Mouse (Mus musculus) intestine, postnatal 0 days (tissue): ENCODE results near the gene Rnf220. TPM values are rescaled to one million over a fixed set of nuclear protein-coding genes. Genes with fewer than 3 reads are reported as not detected.

Source experiments
- ATAC-seq: fragments of 200-750 bp; cut with Nextera tagmentation; 2 replicates; pipeline ENCODE4 v1.8.0; 2017; ENCODE audit warnings: mild to moderate bottlenecking, moderate TSS enrichment, moderate library complexity
- H3K27ac ChIP-seq: fragments of 300-500 bp; sonication (generic); 2 replicates; pipeline ENCODE4 v1.5.1; 2014; ENCODE audit warnings: mild to moderate bottlenecking, low read depth, low read length, moderate library complexity
- H3K27me3 ChIP-seq: fragments of 300-500 bp; sonication (generic); replicated peaks from 2 replicates; pipeline ENCODE4 v1.6.1; 2014; ENCODE audit warnings: low read length, mixed read lengths; ENCODE audit not compliant: control insufficient read depth, insufficient read depth
- H3K36me3 ChIP-seq: fragments of 300-500 bp; sonication (generic); 2 replicates; pipeline ENCODE4 v1.6.1; 2014; ENCODE audit warnings: mild to moderate bottlenecking, moderate library complexity; ENCODE audit not compliant: control insufficient read depth, insufficient read depth
- H3K4me1 ChIP-seq: fragments of 300-500 bp; sonication (generic); replicated peaks from 2 replicates; pipeline ENCODE4 v1.6.1; 2014; ENCODE audit warnings: antibody characterized with exemption, low read length, mixed read lengths; ENCODE audit not compliant: control insufficient read depth, insufficient read depth
- H3K4me2 ChIP-seq: fragments of 300-500 bp; sonication (generic); replicated peaks from 2 replicates; pipeline ENCODE4 v1.6.1; 2014; ENCODE audit warnings: low read depth, mild to moderate bottlenecking, moderate library complexity
- H3K4me3 ChIP-seq: fragments of 300-500 bp; sonication (generic); 2 replicates; pipeline ENCODE4 v1.5.1; 2014; ENCODE audit warnings: low read depth, low read length
- H3K9ac ChIP-seq: fragments of 300-500 bp; sonication (generic); 2 replicates; pipeline ENCODE4 v1.6.1; 2014; ENCODE audit warnings: mild to moderate bottlenecking, low read depth, low read length
- H3K9me3 ChIP-seq: fragments of 300-500 bp; sonication (generic); 2 replicates; pipeline ENCODE4 v1.6.1; 2016; ENCODE audit warnings: mixed run types; ENCODE audit not compliant: control insufficient read depth
- CTCF ChIP-seq: sonication (generic); IDR thresholded peaks from 2 replicates; pipeline ENCODE4 v1.5.1; 2016; ENCODE audit warnings: low read depth, mild to moderate bottlenecking, control low read depth, antibody characterized with exemption, moderate library complexity
- WGBS: fragments of 180-500 bp; shearing (Covaris S2); extraction: QIAGEN DNeasy Blood & Tissue Kit; methylation state at CpG from one replicate; pipeline ENCODE4 v1.1.7; 2014; 5-methylcytosine and 5-hydroxymethylcytosine counted together
- polyA plus RNA-seq: library from polyadenylated mRNA; unstranded; fragments of >200 nt; fragmentation: Nextera tagmentation; extraction: Ambion mirVana; gene quantifications from 2 replicates; pipeline ENCODE4 v1.2.1, GENCODE M21; 2015

The Rnf220 gene
- polyA plus RNA-seq, 1 experiment from 2014 or later, result 35.9 TPM

GRCm38 (mm10) chr4:117277687-117278086, 219.2 kb downstream of the Rnf220 start:
- Histone ChIP-seq H3K27me3 (no peaks in the 10 kb centered on the region), H3K4me2 (no peak overlapping the region), H3K9ac (no peak overlapping the region), H3K4me3 (no peak overlapping the region), H3K36me3 (peaks cover 87% of the 10 kb centered on the region), H3K9me3 (no peaks in the 10 kb centered on the region), H3K27ac (no peak overlapping the region), H3K4me1 (peaks cover 5% of the 10 kb centered on the region; the same call in 1 of the 2 replicates)
- no peak for TF ChIP-seq CTCF
- no peak for ATAC-seq
- 81% methylated on average over 7 of the region's 7 CpGs for WGBS

DNA sequence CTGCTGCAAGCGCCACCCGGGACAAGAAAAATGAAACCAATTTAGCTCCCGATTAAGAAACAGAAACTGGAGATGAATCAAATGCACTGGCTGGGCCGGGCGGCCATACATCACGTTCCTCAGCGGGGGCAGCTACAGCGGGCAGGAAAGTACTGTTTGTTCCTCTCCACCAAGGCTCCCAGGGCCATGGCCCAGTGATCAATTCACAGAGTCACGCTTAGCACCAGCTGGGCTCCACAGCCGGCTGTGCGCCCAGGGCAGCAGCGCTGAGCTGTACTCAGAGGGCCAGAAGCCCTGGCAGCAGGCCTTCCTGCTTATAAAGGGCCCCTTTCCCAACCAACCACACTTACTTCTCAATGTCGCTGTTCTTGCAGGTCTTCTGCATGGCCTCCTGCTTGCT, 219.8 kb downstream of the Rnf220 start:
- no peak for ATAC-seq
- Histone ChIP-seq H3K36me3 (peaks cover 87% of the 10 kb centered on the region), H3K9me3 (no peaks in the 10 kb centered on the region), H3K27me3 (no peaks in the 10 kb centered on the region), H3K4me3 (no peak overlapping the region), H3K9ac (no peak overlapping the region), H3K4me2 (no peak overlapping the region), H3K27ac (no peak overlapping the region), H3K4me1 (peaks cover 9% of the 10 kb centered on the region)
- TF ChIP-seq CTCF, result no peak
- WGBS, result 83% methylated on average over 13 of the region's 13 CpGs

DNA sequence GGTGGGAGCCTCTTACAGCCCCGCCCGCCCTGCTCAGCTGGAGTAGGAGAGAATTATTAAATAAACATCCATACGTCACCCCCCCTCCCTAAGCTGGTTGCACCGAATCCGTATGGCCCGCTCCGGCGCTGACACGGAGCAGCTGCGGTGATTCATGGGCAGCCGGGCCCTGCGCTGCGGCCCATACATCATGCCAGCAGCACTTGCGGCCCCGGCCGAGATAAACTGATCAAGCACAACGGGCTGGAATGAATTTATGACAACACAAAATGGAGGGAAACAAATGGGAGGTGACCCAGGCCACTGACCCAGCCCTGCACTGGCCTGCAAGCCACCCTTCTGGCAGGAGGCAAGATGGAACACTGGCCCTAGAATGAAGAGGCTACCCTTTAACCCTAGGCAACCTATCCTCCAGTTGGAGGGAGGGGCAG, 220.6 kb downstream of the Rnf220 start:
- peaks cover 12% of the 10 kb centered on the region for H3K4me1 ChIP-seq
- H3K4me2 ChIP-seq, result no peak overlapping the region
- no peaks in the 10 kb centered on the region for H3K9me3 ChIP-seq
- TF ChIP-seq CTCF, result no peak
- H3K9ac ChIP-seq, result no peak overlapping the region
- H3K27me3 ChIP-seq, result no peaks in the 10 kb centered on the region
- 59% methylated on average over 17 of the region's 17 CpGs for WGBS
- ATAC-seq, result no peak
- H3K27ac ChIP-seq, result no peak overlapping the region
- no peak overlapping the region for H3K4me3 ChIP-seq
- H3K36me3 ChIP-seq, result peaks cover 87% of the 10 kb centered on the region

GRCm38 (mm10) chr4:117274720-117275119, 222.1 kb downstream of the Rnf220 start:
- ATAC-seq, result no peak
- peak overlapping the region; percentile 21; the same call in 1 of the 2 replicates for H3K27ac ChIP-seq
- peaks cover 12% of the 10 kb centered on the region for H3K4me1 ChIP-seq
- no peaks in the 10 kb centered on the region for H3K9me3 ChIP-seq
- no peak overlapping the region for H3K9ac ChIP-seq
- no peak for TF ChIP-seq CTCF
- no peaks in the 10 kb centered on the region for H3K27me3 ChIP-seq
- peaks cover 72% of the 10 kb centered on the region for H3K36me3 ChIP-seq
- no peak overlapping the region for H3K4me3 ChIP-seq
- H3K4me2 ChIP-seq, result no peak overlapping the region
- 94% methylated on average over 4 of the region's 4 CpGs for WGBS

DNA sequence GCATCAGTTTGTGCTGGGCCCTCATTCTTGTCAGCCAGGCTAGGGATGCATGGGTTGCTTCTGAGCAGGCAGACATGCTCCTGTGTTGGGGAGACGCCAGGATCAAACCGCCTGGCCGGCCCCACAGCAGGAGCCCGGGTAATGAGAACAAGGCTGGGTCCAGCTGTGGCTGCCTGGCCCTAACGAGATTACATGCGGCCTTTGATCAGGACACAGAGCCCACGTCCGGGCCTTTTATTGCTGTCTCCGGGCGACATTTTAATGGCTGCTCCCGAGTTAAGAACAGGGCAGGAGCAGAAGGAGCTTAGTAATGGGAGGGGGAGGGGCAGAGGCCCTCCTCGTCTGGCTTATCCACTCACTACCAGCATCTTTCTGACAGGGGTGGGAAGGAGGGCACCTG, 224.4 kb downstream of the Rnf220 start:
- Histone ChIP-seq H3K27ac (peak overlapping the region; percentile 57), H3K4me2 (no peak overlapping the region; the same call in 1 of the 2 replicates), H3K27me3 (no peaks in the 10 kb centered on the region), H3K9ac (no peak overlapping the region), H3K4me1 (peaks cover 12% of the 10 kb centered on the region), H3K36me3 (peaks cover 50% of the 10 kb centered on the region), H3K9me3 (no peaks in the 10 kb centered on the region), H3K4me3 (no peak overlapping the region)
- 9% methylated on average over 12 of the region's 12 CpGs for WGBS
- peak; percentile 64 for ATAC-seq
- no peak for TF ChIP-seq CTCF

GRCm38 (mm10) chr4:117270278-117270677, 226.6 kb downstream of the Rnf220 start:
- 12% methylated on average over 6 of the region's 6 CpGs for whole genome bisulfite sequencing
- peaks cover 12% of the 10 kb centered on the region for H3K4me1 ChIP-seq
- H3K36me3 ChIP-seq, result peaks cover 33% of the 10 kb centered on the region
- TF ChIP-seq CTCF, result peak; percentile 99
- H3K4me2 ChIP-seq, result no peak overlapping the region
- no peaks in the 10 kb centered on the region for H3K9me3 ChIP-seq
- H3K27ac ChIP-seq, result no peak overlapping the region
- 0 out of 2 replicates have a peak, but pooled peaks cover 3% of the 10 kb centered on the region for H3K27me3 ChIP-seq
- H3K9ac ChIP-seq, result no peak overlapping the region
- no peak for ATAC-seq
- no peak overlapping the region for H3K4me3 ChIP-seq
